Mouse (Mus musculus): Measurements from ENCODE around the gene Cds2. TPM values are rescaled to one million over a fixed set of nuclear protein-coding genes. Genes with fewer than 3 reads are reported as not detected.
A peak's percentile ranks its signal among the peaks of the same experiment; 100 is the strongest.
"Not testable (repeated sequence)": the region's sequence is repeated elsewhere in the genome, so short reads cannot be mapped to it uniquely, and the experiment has no call there.

Gene Cds2
- polyA plus RNA-seq, 1 experiment from 2014 or later = 20.0 TPM

GRCm38 (mm10) chr2:132285722-132286121 lies 22.8 kb downstream of the Cds2 start:
- not testable (repeated sequence) for H3K9me3 ChIP-seq; H3K4me3 ChIP-seq; H3K27me3 ChIP-seq (replicated peaks; ENCODE audit: low read depth, poor library complexity, severe bottlenecking); H3K27ac ChIP-seq (replicated peaks); DNase-seq (ENCODE audit: low spot score)
- 91% methylated on average over 5 of the region's 5 CpGs for WGBS
- peaks cover 42% of the 10 kb centered on the region for H3K4me1 ChIP-seq
- H3K36me3 ChIP-seq (replicated peaks) = peaks cover 13% of the 10 kb centered on the region

DNA sequence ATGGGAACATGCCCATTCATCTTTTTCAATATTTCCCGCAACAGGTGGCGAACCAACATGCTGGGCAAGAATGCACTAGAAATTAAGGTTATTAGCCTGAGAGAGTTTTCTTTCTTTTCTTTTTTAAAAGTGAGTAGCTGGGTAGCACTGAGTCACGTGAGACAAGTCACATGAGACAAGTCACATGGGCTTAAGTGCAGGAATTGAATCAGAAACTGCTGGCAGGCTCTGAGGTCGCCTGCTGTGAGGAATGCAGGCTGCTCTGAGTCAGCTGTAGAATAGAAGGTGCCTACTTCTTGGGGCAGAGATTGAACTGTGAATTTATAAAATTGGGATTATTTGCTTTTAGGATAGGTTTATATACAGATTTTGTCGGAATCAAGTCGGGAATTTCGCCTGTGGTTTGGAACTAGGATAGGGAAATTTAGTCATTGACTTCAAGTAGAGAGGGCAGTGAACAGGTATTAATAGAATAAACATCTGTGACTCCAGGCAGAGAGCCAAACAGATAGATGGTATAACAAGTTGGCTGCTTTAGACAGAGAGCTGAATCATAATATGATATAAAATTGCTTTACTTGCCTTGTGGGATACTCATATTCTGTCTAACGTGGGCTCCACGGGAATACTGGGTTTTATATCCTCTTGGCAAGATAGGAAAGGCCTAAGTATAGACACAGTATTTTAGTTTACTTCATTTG lies 23.6 kb downstream of the Cds2 start:
- H3K4me1 ChIP-seq = peaks cover 46% of the 10 kb centered on the region
- no peak overlapping the region for H3K27ac ChIP-seq (replicated peaks)
- H3K27me3 ChIP-seq (replicated peaks; ENCODE audit: low read depth, poor library complexity, severe bottlenecking) = no peaks in the 10 kb centered on the region
- H3K36me3 ChIP-seq (replicated peaks) = 0 out of 2 replicates have a peak, but pooled peaks cover 9% of the 10 kb centered on the region
- H3K9me3 ChIP-seq = no peaks in the 10 kb centered on the region
- H3K4me3 ChIP-seq = no peak overlapping the region
- 91% methylated on average over 9 of the region's 9 CpGs for WGBS
- no peak for DNase-seq (ENCODE audit: low spot score)

GRCm38 (mm10) chr2:132289213-132289612 lies 26.3 kb downstream of the Cds2 start:
- H3K27ac ChIP-seq (replicated peaks); H3K27me3 ChIP-seq (replicated peaks; ENCODE audit: low read depth, poor library complexity, severe bottlenecking); H3K9me3 ChIP-seq; H3K4me3 ChIP-seq; DNase-seq (ENCODE audit: low spot score): not testable (repeated sequence)
- peaks cover 21% of the 10 kb centered on the region for H3K36me3 ChIP-seq (replicated peaks)
- peaks cover 29% of the 10 kb centered on the region for H3K4me1 ChIP-seq
- 83% methylated on average over 5 of the region's 7 CpGs for WGBS

DNA sequence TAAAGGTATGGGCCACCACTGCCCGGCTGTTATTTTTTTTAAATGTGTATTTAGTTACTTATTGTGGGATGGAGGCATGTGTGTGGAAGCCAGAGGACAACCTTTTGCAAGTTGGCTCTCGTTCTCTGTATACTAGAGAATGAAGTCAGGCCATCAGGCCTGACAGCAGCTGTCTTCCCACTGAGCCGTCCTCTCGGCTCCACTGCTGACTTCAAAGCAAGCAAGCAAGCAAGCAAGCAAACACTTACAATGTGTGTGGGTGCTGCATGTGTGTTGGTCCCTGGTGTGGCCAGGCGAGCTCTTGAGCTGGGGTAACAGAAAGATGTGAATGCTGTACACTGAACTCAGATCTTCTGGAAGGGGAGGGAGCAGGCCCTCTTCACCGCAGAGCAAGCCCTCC lies 27.9 kb downstream of the Cds2 start:
- H3K27ac ChIP-seq (replicated peaks) = peak overlapping the region; percentile 35
- WGBS = 78% methylated on average over 6 of the region's 6 CpGs
- no peak overlapping the region for H3K4me3 ChIP-seq

GRCm38 (mm10) chr2:132291265-132291664 lies 28.3 kb downstream of the Cds2 start:
- Histone ChIP-seq H3K4me1 (peaks cover 19% of the 10 kb centered on the region), H3K9me3 (no peaks in the 10 kb centered on the region), H3K27ac (replicated peaks) (peak overlapping the region; percentile 35), H3K27me3 (replicated peaks; ENCODE audit: low read depth, poor library complexity, severe bottlenecking) (no peaks in the 10 kb centered on the region), H3K4me3 (no peak overlapping the region), H3K36me3 (replicated peaks) (peaks cover 33% of the 10 kb centered on the region)
- no peak for DNase-seq (ENCODE audit: low spot score)
- WGBS = 75% methylated on average over 3 of the region's 3 CpGs

More for the DNA sequence above, 27.9 kb downstream of the Cds2 start:
- Histone ChIP-seq H3K4me1 (peaks cover 19% of the 10 kb centered on the region), H3K9me3 (no peaks in the 10 kb centered on the region), H3K27me3 (replicated peaks; ENCODE audit: low read depth, poor library complexity, severe bottlenecking) (no peaks in the 10 kb centered on the region), H3K36me3 (replicated peaks) (peaks cover 31% of the 10 kb centered on the region)
- DNase-seq (ENCODE audit: low spot score) = no peak

DNA sequence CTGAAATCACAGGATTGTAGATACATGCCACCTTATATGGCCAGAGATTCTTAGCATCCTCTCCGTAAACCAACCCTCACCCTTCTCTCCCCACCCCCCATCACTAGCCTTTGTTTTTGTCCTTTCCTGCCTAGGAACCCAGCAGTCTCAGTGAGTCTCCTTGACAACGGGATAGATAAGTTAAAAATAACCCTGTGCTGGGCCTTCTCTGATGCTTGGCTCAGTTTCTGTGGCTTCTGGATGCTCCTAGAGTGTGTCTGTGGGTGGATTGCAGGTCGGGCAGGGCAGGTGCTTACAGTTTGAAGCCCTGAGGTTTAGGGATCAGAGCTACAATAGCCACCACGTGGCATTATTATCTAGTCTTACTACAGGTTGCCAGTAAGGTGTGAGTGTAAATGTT lies 29.1 kb downstream of the Cds2 start:
- H3K36me3 ChIP-seq (replicated peaks) = peaks cover 39% of the 10 kb centered on the region
- no peak for DNase-seq (ENCODE audit: low spot score)
- no peak overlapping the region for H3K4me3 ChIP-seq
- H3K27ac ChIP-seq (replicated peaks) = no peak overlapping the region
- H3K4me1 ChIP-seq = peaks cover 19% of the 10 kb centered on the region
- H3K27me3 ChIP-seq (replicated peaks; ENCODE audit: low read depth, poor library complexity, severe bottlenecking) = no peaks in the 10 kb centered on the region
- 46% methylated on average over 4 of the region's 4 CpGs for whole genome bisulfite sequencing
- H3K9me3 ChIP-seq = no peaks in the 10 kb centered on the region

DNA sequence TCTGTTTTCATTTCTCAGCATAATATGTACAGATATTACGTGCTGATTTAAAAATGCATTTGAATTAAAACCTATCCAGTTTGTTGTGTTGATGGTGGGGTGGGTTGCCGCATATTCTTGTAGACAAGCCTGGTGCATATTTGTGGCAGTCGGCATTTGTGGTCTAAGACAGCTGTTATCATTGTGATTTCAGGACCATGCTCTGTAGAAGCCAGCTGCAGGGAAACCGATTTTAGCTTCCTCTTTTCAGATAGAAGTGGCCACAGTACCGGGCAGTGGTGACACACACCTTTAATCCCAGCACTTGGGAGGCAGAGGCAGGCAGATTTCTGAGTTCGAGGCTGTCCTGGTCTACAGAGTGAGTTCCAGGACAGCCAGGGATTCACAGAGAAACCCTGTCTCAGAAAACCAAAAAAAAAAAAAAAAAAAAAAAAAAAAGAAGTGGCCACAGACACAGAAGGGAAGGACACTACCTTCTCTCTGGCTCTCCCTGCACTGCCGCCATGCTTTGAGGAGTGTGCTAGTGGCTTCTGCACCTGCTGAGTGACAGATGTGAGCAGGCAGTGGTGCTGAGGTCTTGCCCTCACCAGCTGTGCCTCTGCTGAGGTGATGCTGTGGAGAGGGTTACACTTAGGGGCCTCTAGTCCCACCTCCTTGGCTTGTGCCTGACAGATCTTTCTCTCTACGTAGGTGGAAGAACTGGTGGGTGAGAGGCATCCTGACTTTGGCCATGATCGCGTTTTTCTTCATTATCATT lies 30.9 kb downstream of the Cds2 start:
- H3K27me3 ChIP-seq (replicated peaks; ENCODE audit: low read depth, poor library complexity, severe bottlenecking) = no peaks in the 10 kb centered on the region
- H3K4me3 ChIP-seq = no peak overlapping the region
- whole genome bisulfite sequencing = 94% methylated on average over 10 of the region's 10 CpGs
- peaks cover 57% of the 10 kb centered on the region for H3K36me3 ChIP-seq (replicated peaks)
- no peaks in the 10 kb centered on the region for H3K9me3 ChIP-seq
- DNase-seq (ENCODE audit: low spot score) = no peak
- H3K27ac ChIP-seq (replicated peaks) = no peak overlapping the region
- H3K4me1 ChIP-seq = peaks cover 19% of the 10 kb centered on the region

DNA sequence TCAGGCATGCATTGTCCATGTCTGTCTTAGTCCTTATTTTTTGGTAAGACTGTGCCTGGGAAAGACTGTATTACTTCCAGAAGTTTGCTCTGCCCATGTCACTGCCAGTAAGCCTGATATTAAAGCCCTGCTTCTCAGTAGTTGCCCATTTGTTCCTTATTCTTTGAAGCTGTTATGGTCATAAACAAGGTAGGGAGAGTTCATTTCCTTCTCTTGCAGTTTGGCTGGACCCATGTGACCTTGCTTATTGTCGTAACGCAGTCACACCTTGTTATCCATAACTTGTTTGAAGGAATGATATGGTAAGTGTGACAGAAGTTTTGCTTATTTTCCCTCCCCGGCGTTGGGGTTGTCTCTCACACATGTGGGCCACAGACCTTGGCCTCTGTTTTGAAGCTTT lies 35.3 kb downstream of the Cds2 start:
- H3K27ac ChIP-seq (replicated peaks) = no peak overlapping the region
- H3K27me3 ChIP-seq (replicated peaks; ENCODE audit: low read depth, poor library complexity, severe bottlenecking) = no peaks in the 10 kb centered on the region
- 95% methylated on average over 4 of the region's 4 CpGs for WGBS
- H3K4me3 ChIP-seq = no peak overlapping the region
- no peaks in the 10 kb centered on the region for H3K9me3 ChIP-seq
- DNase-seq (ENCODE audit: low spot score) = no peak
- H3K4me1 ChIP-seq = no peaks in the 10 kb centered on the region
- peaks cover 95% of the 10 kb centered on the region for H3K36me3 ChIP-seq (replicated peaks)

- no peak overlapping the region for H3K4me3 ChIP-seq
- no peaks in the 10 kb centered on the region for H3K27me3 ChIP-seq (replicated peaks; ENCODE audit: low read depth, poor library complexity, severe bottlenecking)
- H3K4me1 ChIP-seq = no peaks in the 10 kb centered on the region
- no peak overlapping the region for H3K27ac ChIP-seq (replicated peaks)
- WGBS = 96% methylated on average over 4 of the region's 4 CpGs
- peaks cover 93% of the 10 kb centered on the region for H3K36me3 ChIP-seq (replicated peaks)
- no peaks in the 10 kb centered on the region for H3K9me3 ChIP-seq
- no peak for DNase-seq (ENCODE audit: low spot score)
Measured at GRCm38 (mm10) chr2:132301436-132301835, 38.5 kb downstream of the Cds2 start.

DNA sequence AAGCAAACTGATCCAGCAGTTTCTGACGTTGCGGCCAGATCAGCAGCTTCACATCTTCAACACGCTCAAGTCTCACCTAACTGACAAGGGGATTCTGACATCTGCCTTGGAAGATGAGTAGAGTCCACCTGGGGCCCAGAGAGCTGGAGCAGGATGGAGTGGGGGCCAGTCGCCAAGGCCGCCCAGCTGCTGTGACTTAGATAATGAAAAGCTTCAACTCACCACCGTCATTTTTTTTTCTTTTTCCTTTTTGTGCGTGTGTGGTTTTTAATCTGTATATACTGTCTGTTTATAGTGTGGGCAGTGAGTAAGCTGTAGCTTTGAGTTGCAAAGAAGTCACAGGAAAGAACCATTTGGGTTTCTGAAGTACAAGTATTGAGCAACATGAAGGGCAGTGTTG lies 42.2 kb downstream of the Cds2 start:
- Histone ChIP-seq H3K27ac (replicated peaks) (no peak overlapping the region), H3K9me3 (no peaks in the 10 kb centered on the region), H3K27me3 (replicated peaks; ENCODE audit: low read depth, poor library complexity, severe bottlenecking) (no peaks in the 10 kb centered on the region), H3K4me1 (no peaks in the 10 kb centered on the region), H3K36me3 (replicated peaks) (peaks cover 89% of the 10 kb centered on the region), H3K4me3 (no peak overlapping the region)
- no peak for DNase-seq (ENCODE audit: low spot score)
- 93% methylated on average over 7 of the region's 7 CpGs for WGBS

DNA sequence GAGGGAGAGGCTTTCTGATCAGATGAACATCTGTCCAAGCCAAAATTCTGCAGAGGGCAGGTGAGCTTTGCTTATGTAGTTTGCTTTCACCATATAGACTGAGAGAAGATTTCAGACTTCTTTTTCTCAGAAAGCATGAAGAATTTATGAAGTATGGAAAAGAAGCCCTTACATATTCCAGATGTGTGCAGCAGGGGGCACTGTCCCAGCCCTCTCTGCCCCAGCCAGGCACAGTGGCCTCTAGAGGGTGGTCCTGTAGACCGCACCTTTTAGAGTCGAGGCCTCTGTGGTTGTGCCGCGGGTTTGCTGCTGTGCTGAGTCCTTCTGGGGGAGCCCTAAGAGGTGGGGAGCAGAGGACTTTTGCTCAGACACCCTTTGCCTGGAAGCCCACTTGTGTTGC lies 43.0 kb downstream of the Cds2 start:
- peaks cover 88% of the 10 kb centered on the region for H3K36me3 ChIP-seq (replicated peaks)
- 61% methylated on average over 4 of the region's 4 CpGs for WGBS
- no peaks in the 10 kb centered on the region for H3K27me3 ChIP-seq (replicated peaks; ENCODE audit: low read depth, poor library complexity, severe bottlenecking)
- no peaks in the 10 kb centered on the region for H3K9me3 ChIP-seq
- no peak overlapping the region for H3K27ac ChIP-seq (replicated peaks)
- H3K4me3 ChIP-seq = no peak overlapping the region
- DNase-seq (ENCODE audit: low spot score) = peak; percentile 25
- H3K4me1 ChIP-seq = no peaks in the 10 kb centered on the region

DNA sequence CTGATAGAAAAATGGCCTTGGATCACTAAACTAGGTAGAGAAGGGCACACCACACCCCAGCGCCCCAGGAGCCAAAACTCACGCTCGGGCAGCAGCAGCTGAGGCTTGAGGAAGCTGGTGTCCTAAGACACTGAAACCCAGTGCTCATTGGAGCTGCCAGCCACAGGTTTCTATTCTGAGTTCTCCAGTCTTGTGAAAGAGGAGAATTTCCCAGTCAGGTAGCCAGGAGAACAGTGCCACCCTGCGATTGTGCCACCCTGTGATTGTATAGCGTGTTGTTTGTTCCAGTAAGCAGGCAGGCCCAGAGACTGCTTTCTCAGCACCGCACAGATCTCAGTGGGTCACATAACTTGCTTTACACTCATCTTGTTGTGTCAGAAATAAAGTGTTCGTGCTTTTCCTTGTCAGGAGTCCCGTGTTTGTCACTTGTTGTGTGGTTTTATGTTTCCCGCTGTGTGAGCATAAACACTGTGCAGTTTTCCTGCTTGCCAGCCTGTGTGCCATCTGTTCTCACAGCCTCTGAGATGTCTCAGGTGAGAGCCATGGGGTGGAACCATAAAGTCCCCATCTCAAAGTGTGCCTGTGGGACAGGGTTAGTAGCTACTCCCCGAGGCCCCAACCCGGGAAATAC lies 44.4 kb downstream of the Cds2 start:
- DNase-seq (ENCODE audit: low spot score) = no peak
- H3K27ac ChIP-seq (replicated peaks) = no peak overlapping the region
- 91% methylated on average over 11 of the region's 11 CpGs for WGBS
- H3K9me3 ChIP-seq = no peaks in the 10 kb centered on the region
- H3K4me3 ChIP-seq = no peak overlapping the region
- H3K36me3 ChIP-seq (replicated peaks) = peaks cover 79% of the 10 kb centered on the region
- H3K27me3 ChIP-seq (replicated peaks; ENCODE audit: low read depth, poor library complexity, severe bottlenecking) = no peaks in the 10 kb centered on the region
- H3K4me1 ChIP-seq = no peaks in the 10 kb centered on the region

- Histone ChIP-seq H3K4me3 (no peak overlapping the region), H3K4me1 (no peaks in the 10 kb centered on the region), H3K27ac (replicated peaks) (no peak overlapping the region), H3K9me3 (no peaks in the 10 kb centered on the region), H3K27me3 (replicated peaks; ENCODE audit: low read depth, poor library complexity, severe bottlenecking) (no peaks in the 10 kb centered on the region), H3K36me3 (replicated peaks) (peaks cover 66% of the 10 kb centered on the region)
- WGBS = 95% methylated on average over 6 of the region's 6 CpGs
- no peak for DNase-seq (ENCODE audit: low spot score)
Measured at GRCm38 (mm10) chr2:132308829-132309228, 45.9 kb downstream of the Cds2 start.
